Mouse (Mus musculus): ENCODE measurements around the gene Zfp329. TPM values are rescaled to one million over a fixed set of nuclear protein-coding genes. Genes with fewer than 3 reads are reported as not detected.

Gene Zfp329
- 5.1 and 5.9 TPM in 2 replicates for polyA plus RNA-seq (2015; fragmentation: Nextera tagmentation; extraction: Ambion mirVana)

GRCm38 (mm10) chr7:12818521-12819295, at the start of gene Zfp329:
TSS of gene Zfp329 (minus strand) at chr7:12818858.

GRCm38 (mm10) chr7:12834162-12835120, 15.8 kb upstream of the Zfp329 start, which contains the start of gene Zfp110:
TSS of gene Zfp110 (plus strand) at chr7:12834761.

GRCm38 (mm10) chr7:12802866-12803726, 15.6 kb downstream of the Zfp329 start, which contains the start of gene Zscan18:
TSS of gene Zscan18 (minus strand) at chr7:12803635.

Other genes starting within 250 kb of the Zfp329 start
- not detected in 2 replicates for gene Vmn2r53, start 210.1 kb downstream of the Zfp329 start, polyA plus RNA-seq (2015; fragmentation: Nextera tagmentation; extraction: Ambion mirVana)
- not detected in 2 replicates for gene Vmn2r54, start 178.5 kb downstream of the Zfp329 start, polyA plus RNA-seq (2015; fragmentation: Nextera tagmentation; extraction: Ambion mirVana)
- not detected in 2 replicates for gene Vmn2r55, start 133.9 kb downstream of the Zfp329 start, polyA plus RNA-seq (2015; fragmentation: Nextera tagmentation; extraction: Ambion mirVana)
- not detected in 2 replicates for gene Vmn2r56, start 83.9 kb downstream of the Zfp329 start, polyA plus RNA-seq (2015; fragmentation: Nextera tagmentation; extraction: Ambion mirVana)
- gene Zscan18, start 15.2 kb downstream of the Zfp329 start, polyA plus RNA-seq (2015; fragmentation: Nextera tagmentation; extraction: Ambion mirVana), result 0.49 and 0.86 TPM in 2 replicates
- gene Zfp110, start 15.9 kb upstream of the Zfp329 start, polyA plus RNA-seq (2015; fragmentation: Nextera tagmentation; extraction: Ambion mirVana), result 13.2 and 14.4 TPM in 2 replicates
- gene Zfp128, start 62.3 kb upstream of the Zfp329 start, polyA plus RNA-seq (2015; fragmentation: Nextera tagmentation; extraction: Ambion mirVana), result 0.88 and 1.4 TPM in 2 replicates
- gene Zscan22, start 79.0 kb upstream of the Zfp329 start, polyA plus RNA-seq (2015; fragmentation: Nextera tagmentation; extraction: Ambion mirVana), result 3.8 and 4.0 TPM in 2 replicates
- 1,111 and 1,114 TPM in 2 replicates for gene Rps5, start 103.4 kb upstream of the Zfp329 start, polyA plus RNA-seq (2015; fragmentation: Nextera tagmentation; extraction: Ambion mirVana)
- gene Rnf225, start 108.6 kb upstream of the Zfp329 start, polyA plus RNA-seq (2015; fragmentation: Nextera tagmentation; extraction: Ambion mirVana), result 0.06 and 0.12 TPM in 2 replicates
- 3.1 and 3.2 TPM in 2 replicates for gene Zfp324, start 147.0 kb upstream of the Zfp329 start, polyA plus RNA-seq (2015; fragmentation: Nextera tagmentation; extraction: Ambion mirVana)
- 2.8 and 3.1 TPM in 2 replicates for gene Zfp446, start 159.0 kb upstream of the Zfp329 start, polyA plus RNA-seq (2015; fragmentation: Nextera tagmentation; extraction: Ambion mirVana)
- gene Slc27a5, start 179.3 kb upstream of the Zfp329 start, polyA plus RNA-seq (2015; fragmentation: Nextera tagmentation; extraction: Ambion mirVana), result 0.08 TPM in 1 of 2 replicates, not detected in the other
- gene Trim28, start 180.3 kb upstream of the Zfp329 start, polyA plus RNA-seq (2015; fragmentation: Nextera tagmentation; extraction: Ambion mirVana), result 127 and 136 TPM in 2 replicates
- 13.7 and 13.9 TPM in 2 replicates for gene Zbtb45, start 191.2 kb upstream of the Zfp329 start, polyA plus RNA-seq (2015; fragmentation: Nextera tagmentation; extraction: Ambion mirVana)
- gene Chmp2a, start 215.9 kb upstream of the Zfp329 start, polyA plus RNA-seq (2015; fragmentation: Nextera tagmentation; extraction: Ambion mirVana), result 158 and 162 TPM in 2 replicates
- 75.4 and 75.6 TPM in 2 replicates for gene Ube2m, start 219.4 kb upstream of the Zfp329 start, polyA plus RNA-seq (2015; fragmentation: Nextera tagmentation; extraction: Ambion mirVana)
- 0.36 and 1.1 TPM in 2 replicates for gene Mzf1, start 235.9 kb upstream of the Zfp329 start, polyA plus RNA-seq (2015; fragmentation: Nextera tagmentation; extraction: Ambion mirVana)

Data from spleen, postnatal 0 days (tissue).